23 mouse cellular contexts compared by ENCODE assay signal in genomic region chr4:120388998-120389542, GRCm38 (mm10). TPM values are rescaled to one million over a fixed set of nuclear protein-coding genes. Genes with fewer than 3 reads are reported as not detected.
DNase-seq lines count a peak whose midpoint lies in the region; ATAC-seq lines count a peak whose summit lies in the region.
"Had no signal": no experiment of that assay in that cellular context is flagged by ENCODE, and none has a peak within 500 bp of the region (broad histone marks: within the 10 kb centered on the region; RNA-seq: fewer than 3 reads in every experiment).

No protein-coding gene starts in this region.

- DNase-seq in Muller cell, postnatal 12 days (ENCODE audit: inconsistent ontology term), result peak; percentile 41
- DNase-seq in ZHBTc4 (ENCODE audit: low read depth, low spot score), result peak; percentile 54
- peak; percentile 12 for DNase-seq in mesoderm, embryonic 11.5 days (ENCODE audit: low read depth, low spot score)
- no peak for DNase-seq in frontal cortex, postnatal 36 days (ENCODE audit: low spot score in 2 of 2)
- no peak for DNase-seq in adrenal gland, postnatal 36 days
- DNase-seq: adrenal gland, postnatal 25 days; cerebellum, adult 8-10 months; gastrocnemius, adult 2 months; heart, postnatal 36 days; kidney, adult 18-20 months; lung, adult 2 months; lung, postnatal 36 days; right cerebral cortex, postnatal 14 days had no signal

- WGBS in heart, embryonic 13.5 days, result 61% methylated on average over 3 of the region's 3 CpGs
- WGBS in heart, embryonic 11.5 days (ENCODE audit: insufficient replicate concordance), result 61% methylated on average over 3 of the region's 3 CpGs

- H3K4me1 ChIP-seq in heart, embryonic 13.5 days, result peaks cover 48% of the 10 kb centered on the region
- H3K4me1 ChIP-seq in heart, embryonic 11.5 days (ENCODE audit: control insufficient read depth, insufficient read depth, low read length), result peaks cover 23% of the 10 kb centered on the region
- H3K4me1 ChIP-seq: neural tube, embryonic 12.5 days; stomach, embryonic 15.5 days had no signal

- H3K4me2 ChIP-seq in heart, embryonic 13.5 days, result no peak overlapping the region
- H3K4me2 ChIP-seq in heart, embryonic 11.5 days, result no peak overlapping the region
- H3K4me2 ChIP-seq: heart, embryonic 12.5 days; limb, embryonic 12.5 days; liver, embryonic 12.5 days; neural tube, embryonic 12.5 days; stomach, embryonic 15.5 days had no signal

- H3K9ac ChIP-seq in heart, embryonic 13.5 days, result no peak overlapping the region
- no peak overlapping the region for H3K9ac ChIP-seq in heart, embryonic 11.5 days (ENCODE audit: low read depth, low read length)
- H3K9ac ChIP-seq: heart, embryonic 12.5 days; limb, embryonic 12.5 days; liver, embryonic 12.5 days; neural tube, embryonic 12.5 days; stomach, embryonic 15.5 days had no signal

- ATAC-seq in heart, embryonic 13.5 days (ENCODE audit: extremely low read depth, insufficient number of reproducible peaks, low FRiP score, low TSS enrichment), result no peak
- ATAC-seq in heart, embryonic 11.5 days (replicated peaks; ENCODE audit: insufficient number of reproducible peaks, low FRiP score, low TSS enrichment), result no peak
- ATAC-seq: hindbrain, embryonic 16.5 days; liver, embryonic 12.5 days; Patski had no signal

- no peaks in the 10 kb centered on the region for H3K9me3 ChIP-seq in heart, embryonic 13.5 days
- no peaks in the 10 kb centered on the region for H3K9me3 ChIP-seq in heart, embryonic 11.5 days (replicated peaks; ENCODE audit: control insufficient read depth, low read length)
- H3K9me3 ChIP-seq: heart, embryonic 12.5 days; limb, embryonic 12.5 days; liver, embryonic 12.5 days; neural tube, embryonic 12.5 days; stomach, embryonic 15.5 days had no signal

- H3K36me3 ChIP-seq in heart, embryonic 13.5 days, result no peaks in the 10 kb centered on the region
- no peaks in the 10 kb centered on the region for H3K36me3 ChIP-seq in heart, embryonic 11.5 days (ENCODE audit: control insufficient read depth, insufficient read depth, low read length)
- H3K36me3 ChIP-seq: heart, embryonic 12.5 days; limb, embryonic 12.5 days; liver, embryonic 12.5 days; neural tube, embryonic 12.5 days; stomach, embryonic 15.5 days had no signal

- peak overlapping the region; percentile 36; the same call in 1 of the 2 replicates for H3K27ac ChIP-seq in heart, embryonic 13.5 days (replicated peaks)
- no peak overlapping the region for H3K27ac ChIP-seq in heart, embryonic 11.5 days (ENCODE audit: low read depth, low read length)
- H3K27ac ChIP-seq: gastrocnemius, adult 2 months; kidney, postnatal 0 days; limb, embryonic 12.5 days; liver, embryonic 12.5 days; neural tube, embryonic 12.5 days; stomach, embryonic 15.5 days had no signal

- no peak overlapping the region for H3K4me3 ChIP-seq in heart, embryonic 13.5 days
- H3K4me3 ChIP-seq in heart, embryonic 11.5 days (ENCODE audit: low read depth, low read length), result no peak overlapping the region
- H3K4me3 ChIP-seq: gastrocnemius, adult 2 months; heart, embryonic 12.5 days; limb, embryonic 12.5 days; liver, embryonic 12.5 days; neural tube, embryonic 12.5 days; stomach, embryonic 15.5 days had no signal

- no peaks in the 10 kb centered on the region for H3K27me3 ChIP-seq in heart, embryonic 13.5 days (replicated peaks)
- no peaks in the 10 kb centered on the region for H3K27me3 ChIP-seq in heart, embryonic 11.5 days (ENCODE audit: control insufficient read depth, insufficient read depth, low read length)
- H3K27me3 ChIP-seq: heart, embryonic 12.5 days; limb, embryonic 12.5 days; liver, embryonic 12.5 days; neural tube, embryonic 12.5 days; Patski; stomach, embryonic 15.5 days had no signal

RNA-seq across cellular contexts. Expression of gene Scmh1, which starts 16.0 kb away (rescaled TPM):
- polyA plus RNA-seq in heart, embryonic 13.5 days (2015; fragmentation: Nextera tagmentation; extraction: Ambion mirVana), result 67.8 and 70.0 TPM in 2 replicates
- polyA plus RNA-seq in heart, embryonic 11.5 days (2014; fragmentation: Nextera tagmentation; extraction: Ambion mirVana), result 67.0 and 72.9 TPM in 2 replicates
- 10 to 100 TPM; 38.6 to 45.9 TPM for total RNA-seq in adrenal gland, postnatal 36 days (2021)

Comparison
In these comparisons a context has a peak if more than half of its experiments do, and no peak if none do; other contexts are left out.
1. DNase-seq: peak in Muller cell, postnatal 12 days (single experiment), ZHBTc4 (single experiment) and mesoderm, embryonic 11.5 days (single experiment); none in frontal cortex, postnatal 36 days (0 of 2) and adrenal gland, postnatal 36 days (0 of 2).